Mouse (Mus musculus): Measurements from ENCODE around the gene Slc26a8.

- no peak for TF ChIP-seq CHD2 (IDR thresholded peaks at IDR 0.05; ENCODE audit: low read depth, low read length)
- no peak for TF ChIP-seq HCFC1 (IDR thresholded peaks at IDR 0.05; ENCODE audit: borderline replicate concordance, insufficient read depth, low read length)
- TF ChIP-seq MAFK (IDR thresholded peaks at IDR 0.05; ENCODE audit: insufficient read depth, low read depth, low read length) = no peak
Observed at GRCm38 (mm10) chr17:28693086-28693485, 3.1 kb upstream of the Slc26a8 start.

All from ES-E14 (cell line).